Mouse (Mus musculus) midbrain, postnatal 0 days (tissue): ENCODE data around the gene Vamp5. TPM values are rescaled to one million over a fixed set of nuclear protein-coding genes. Genes with fewer than 3 reads are reported as not detected.

Source experiments
- ATAC-seq: fragments of 200-750 bp; cut with Nextera tagmentation; 2 replicates; pipeline ENCODE4 v1.8.0; 2017; ENCODE audit warnings: moderate number of reproducible peaks, mild to moderate bottlenecking, moderate TSS enrichment, moderate library complexity; ENCODE audit not compliant: low FRiP score
- DNase-seq: peaks from one replicate; pipeline ENCODE4 v3.0.0-alpha.2; 2015; ENCODE audit warnings: low spot score
- H3K27ac ChIP-seq: fragments of 300-500 bp; sonication (generic); 2 replicates; pipeline ENCODE4 v1.5.1; 2014; ENCODE audit warnings: low read depth, mild to moderate bottlenecking, low read length, mixed read lengths
- H3K27me3 ChIP-seq: fragments of 300-500 bp; sonication (generic); 2 replicates; pipeline ENCODE4 v1.6.1; 2014; ENCODE audit warnings: low read length, control low read depth, mixed read lengths; ENCODE audit not compliant: insufficient read depth
- H3K36me3 ChIP-seq: fragments of 300-500 bp; sonication (generic); 2 replicates; pipeline ENCODE4 v1.6.1; 2014; ENCODE audit warnings: low read length, control low read depth, mixed read lengths; ENCODE audit not compliant: insufficient read depth
- H3K4me1 ChIP-seq: fragments of 300-500 bp; sonication (generic); 2 replicates; pipeline ENCODE4 v1.6.1; 2014; ENCODE audit warnings: mild to moderate bottlenecking, control low read depth, antibody characterized with exemption, low read length, mixed read lengths; ENCODE audit not compliant: insufficient read depth
- H3K4me2 ChIP-seq: fragments of 300-500 bp; sonication (generic); 2 replicates; pipeline ENCODE4 v1.6.1; 2014; ENCODE audit warnings: low read depth, mild to moderate bottlenecking, low read length, mixed read lengths; ENCODE audit not compliant: poor library complexity, severe bottlenecking
- H3K4me3 ChIP-seq: fragments of 300-500 bp; sonication (generic); 2 replicates; pipeline ENCODE4 v1.5.1; 2014; ENCODE audit warnings: low read depth, mild to moderate bottlenecking, low read length, moderate library complexity
- H3K9ac ChIP-seq: fragments of 300-500 bp; sonication (generic); replicated peaks from 2 replicates; pipeline ENCODE4 v1.6.1; 2014; ENCODE audit warnings: mild to moderate bottlenecking, low read length, moderate library complexity, mixed read lengths; ENCODE audit not compliant: poor library complexity, severe bottlenecking
- H3K9me3 ChIP-seq: fragments of 300-500 bp; sonication (generic); 2 replicates; pipeline ENCODE4 v1.6.1; 2016; ENCODE audit warnings: low read length, control low read depth
- CTCF ChIP-seq: IDR thresholded peaks from 2 replicates; pipeline ENCODE4 v1.5.1; 2016; ENCODE audit warnings: antibody characterized with exemption, mild to moderate bottlenecking
- WGBS: fragments of 180-500 bp; shearing (Covaris S2); extraction: QIAGEN DNeasy Blood & Tissue Kit; methylation state at CpG from one replicate; pipeline ENCODE4 v1.1.7; 2014; 5-methylcytosine and 5-hydroxymethylcytosine counted together
- polyA plus RNA-seq: library from polyadenylated mRNA; unstranded; fragments of >200 nt; fragmentation: Nextera tagmentation; extraction: Ambion mirVana; gene quantifications from 2 replicates; pipeline ENCODE4 v1.2.1, GENCODE M21; 2015
- total RNA-seq: library from RNA; depleted of rRNA; stranded (reverse); fragments of >200 nt; gene quantifications from 2 replicates; pipeline ENCODE4 v1.2.3, GENCODE M21; 2014

The Vamp5 gene
- total and polyA plus RNA-seq, 2 experiments from 2014 or later, result 6.5 to 14.4 TPM

DNA sequence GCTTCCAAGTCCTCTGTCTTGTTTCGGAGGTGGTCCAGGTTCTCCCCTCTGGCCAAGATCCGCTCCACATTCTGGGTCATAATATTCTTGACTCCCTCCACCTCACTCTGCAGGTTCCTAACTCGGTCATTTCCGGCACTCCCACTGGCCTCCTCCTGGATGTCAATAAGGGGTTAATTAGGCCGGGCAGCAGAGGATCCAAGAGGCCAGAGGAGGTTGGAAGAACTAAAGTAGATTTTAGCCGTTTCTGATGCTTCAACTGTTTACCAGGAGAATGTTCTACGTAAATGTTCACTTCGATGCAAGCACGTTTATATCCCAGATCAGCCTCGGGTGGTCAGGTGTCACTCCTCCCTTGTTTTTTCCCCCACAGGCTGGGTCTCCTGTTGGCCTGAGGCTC lies 8.0 kb upstream of the Vamp5 start:
- no peak overlapping the region for H3K27ac ChIP-seq
- no peak for DNase-seq
- no peaks in the 10 kb centered on the region for H3K9me3 ChIP-seq
- H3K4me3 ChIP-seq, result no peak overlapping the region
- no peak overlapping the region for H3K9ac ChIP-seq
- 75% methylated on average over 10 of the region's 10 CpGs for WGBS
- no peaks in the 10 kb centered on the region for H3K36me3 ChIP-seq
- no peak for TF ChIP-seq CTCF
- no peak for ATAC-seq
- 0 out of 2 replicates have a peak, but pooled peaks cover 3% of the 10 kb centered on the region for H3K4me1 ChIP-seq
- no peak overlapping the region for H3K4me2 ChIP-seq
- no peaks in the 10 kb centered on the region; the same call in 1 of the 2 replicates for H3K27me3 ChIP-seq

- no peak for DNase-seq
- Histone ChIP-seq H3K36me3 (no peaks in the 10 kb centered on the region), H3K4me2 (no peak overlapping the region), H3K27ac (no peak overlapping the region), H3K27me3 (no peaks in the 10 kb centered on the region; the same call in 1 of the 2 replicates), H3K4me1 (0 out of 2 replicates have a peak, but pooled peaks cover 3% of the 10 kb centered on the region), H3K9me3 (no peaks in the 10 kb centered on the region), H3K9ac (no peak overlapping the region), H3K4me3 (no peak overlapping the region)
- ATAC-seq, result no peak
- no peak for TF ChIP-seq CTCF
- 73% methylated on average over 3 of the region's 3 CpGs for WGBS
These were observed 7.5 kb upstream of the Vamp5 start for GRCm38 (mm10) chr6:72387816-72388215.

DNA sequence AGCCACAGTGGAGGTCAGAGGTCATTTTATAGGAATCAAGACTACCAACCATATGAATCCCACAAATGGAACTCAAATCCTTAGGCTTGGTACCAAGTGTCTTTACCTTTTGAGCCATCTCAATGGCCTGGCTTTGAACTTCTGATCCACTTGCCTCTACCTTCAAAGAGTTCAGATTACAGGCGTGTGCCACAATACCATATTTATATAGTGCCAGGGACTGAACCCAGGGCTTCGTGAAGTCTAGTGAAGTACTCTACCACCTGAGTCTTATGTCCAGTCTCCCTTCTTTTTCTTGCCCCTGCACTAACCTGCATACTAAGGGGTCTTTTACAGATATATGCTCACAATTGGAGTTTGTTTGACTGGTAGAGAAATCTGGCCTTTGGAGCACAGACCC lies 6.3 kb upstream of the Vamp5 start:
- DNase-seq (no peak), ATAC-seq (no peak)
- TF ChIP-seq CTCF, result no peak

DNA sequence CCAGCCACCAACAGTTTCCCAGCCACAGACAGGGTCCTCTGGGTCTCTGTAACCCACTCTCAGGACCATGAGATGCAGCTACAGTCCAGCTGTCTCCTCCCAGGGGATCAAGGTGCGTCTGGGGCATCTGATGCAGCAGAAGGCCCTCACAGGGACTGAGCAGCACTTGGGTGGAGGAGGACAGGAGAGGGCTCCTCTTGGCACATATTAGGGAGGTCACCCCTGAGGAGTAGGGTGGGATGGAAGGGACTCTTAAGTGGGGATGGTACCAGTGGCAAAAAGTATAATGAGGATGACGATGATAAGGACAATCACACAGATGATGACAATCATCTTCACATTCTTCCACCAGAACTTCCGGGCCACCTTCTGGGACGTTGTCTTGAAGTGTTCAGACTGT lies 5.0 kb upstream of the Vamp5 start:
- no peak overlapping the region for H3K4me3 ChIP-seq
- H3K4me1 ChIP-seq, result peaks cover 3% of the 10 kb centered on the region; the same call in 1 of the 2 replicates
- 89% methylated on average over 4 of the region's 4 CpGs for WGBS
- H3K9me3 ChIP-seq, result no peaks in the 10 kb centered on the region
- no peak for TF ChIP-seq CTCF
- peaks cover 5% of the 10 kb centered on the region for H3K27me3 ChIP-seq
- H3K27ac ChIP-seq, result no peak overlapping the region
- no peak for ATAC-seq
- DNase-seq, result no peak
- no peak overlapping the region for H3K4me2 ChIP-seq
- no peaks in the 10 kb centered on the region for H3K36me3 ChIP-seq
- H3K9ac ChIP-seq, result no peak overlapping the region

More for the DNA sequence above, 6.3 kb upstream of the Vamp5 start:
- Histone ChIP-seq H3K9me3 (no peaks in the 10 kb centered on the region), H3K9ac (no peak overlapping the region), H3K4me1 (0 out of 2 replicates have a peak, but pooled peaks cover 3% of the 10 kb centered on the region), H3K4me2 (no peak overlapping the region), H3K27me3 (no peaks in the 10 kb centered on the region; the same call in 1 of the 2 replicates), H3K27ac (no peak overlapping the region), H3K36me3 (no peaks in the 10 kb centered on the region), H3K4me3 (no peak overlapping the region)
- WGBS, result 91% methylated on average over 2 of the region's 2 CpGs

GRCm38 (mm10) chr6:72383952-72384351 lies 3.7 kb upstream of the Vamp5 start:
- H3K4me3 ChIP-seq, result no peak overlapping the region
- no peak overlapping the region for H3K27ac ChIP-seq
- peaks cover 16% of the 10 kb centered on the region for H3K27me3 ChIP-seq
- no peak overlapping the region for H3K4me2 ChIP-seq
- no peak for DNase-seq
- H3K4me1 ChIP-seq, result peaks cover 5% of the 10 kb centered on the region; the same call in 1 of the 2 replicates
- H3K9ac ChIP-seq, result no peak overlapping the region
- no peaks in the 10 kb centered on the region for H3K9me3 ChIP-seq
- TF ChIP-seq CTCF, result no peak
- no peaks in the 10 kb centered on the region for H3K36me3 ChIP-seq
- 91% methylated on average over 7 of the region's 7 CpGs for WGBS
- no peak for ATAC-seq

- Histone ChIP-seq H3K27ac (no peak overlapping the region), H3K4me1 (peaks cover 5% of the 10 kb centered on the region; the same call in 1 of the 2 replicates), H3K4me2 (no peak overlapping the region), H3K27me3 (peaks cover 16% of the 10 kb centered on the region), H3K36me3 (no peaks in the 10 kb centered on the region), H3K4me3 (no peak overlapping the region), H3K9me3 (no peaks in the 10 kb centered on the region), H3K9ac (no peak overlapping the region)
- no peak for TF ChIP-seq CTCF
- no peak for DNase-seq
- WGBS, result 84% methylated on average over 6 of the region's 6 CpGs
- no peak for ATAC-seq
These were observed 3.0 kb upstream of the Vamp5 start for GRCm38 (mm10) chr6:72383142-72383820.
